Mouse (Mus musculus) testis, postnatal 14 days (tissue): Measurements from ENCODE around the gene Cnr2.

Experiments
- DNase-seq: peaks from one replicate; pipeline ENCODE4 v3.0.0; 2021; ENCODE audit warnings: low spot score

Cnr2 gene

GRCm38 (mm10) chr4:135895071-135895571, at the start of gene Cnr2:
Cnr2 (plus strand) TSS chr4:135895394.
- no peak for DNase-seq

DNA sequence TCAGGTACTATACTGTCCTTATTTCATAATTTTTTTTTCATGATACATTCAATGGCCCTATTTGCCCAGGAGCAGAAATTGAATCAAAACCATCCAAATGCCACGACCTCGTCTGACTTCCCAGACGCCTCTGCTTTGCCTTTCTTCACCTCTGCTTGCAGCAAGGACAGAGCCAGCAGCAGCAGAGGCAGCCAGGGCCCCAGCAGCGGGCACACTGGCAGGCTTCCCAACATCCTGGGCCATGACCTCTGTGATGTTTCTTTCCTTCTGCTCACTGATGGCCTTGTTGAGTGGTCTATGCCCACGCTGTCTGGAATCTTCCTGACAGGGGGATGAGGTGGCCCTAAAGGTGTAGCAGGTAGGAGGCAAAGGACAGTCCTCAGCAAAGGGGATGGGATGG, 47.6 kb upstream of the Cnr2 start:
- DNase-seq = peak; percentile 71

DNA sequence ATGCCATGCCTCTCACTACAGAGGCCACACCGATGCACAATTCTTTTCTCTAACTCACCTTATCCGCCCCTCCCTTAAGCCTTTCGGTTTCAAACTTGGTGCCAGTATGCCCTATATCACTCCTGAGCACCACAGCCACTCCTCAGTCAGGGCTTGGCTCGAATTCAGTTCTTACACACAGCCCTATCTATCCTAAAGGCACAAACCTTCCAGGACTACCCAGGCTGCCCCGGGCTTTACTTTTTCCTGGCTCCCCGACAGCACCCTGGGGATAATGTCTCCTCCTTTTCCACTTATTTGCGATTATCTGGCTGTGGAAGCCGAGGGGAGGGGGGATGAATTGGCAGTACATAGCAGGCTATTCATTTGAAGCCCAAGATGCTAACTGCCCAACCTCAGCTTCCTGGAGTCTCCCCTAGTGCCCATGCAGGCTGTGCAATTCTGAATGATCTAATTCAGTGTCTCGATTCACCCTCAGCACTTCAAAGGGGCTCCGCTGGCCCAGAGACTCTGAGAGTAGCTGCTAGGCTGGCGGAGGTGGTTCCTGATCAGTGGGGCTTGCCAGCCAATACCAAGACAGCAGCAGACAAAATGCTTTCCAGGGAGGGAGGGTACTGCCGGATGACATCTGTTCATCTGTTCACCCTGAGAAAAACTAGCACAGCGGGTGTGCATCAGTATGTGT, 44.6 kb upstream of the Cnr2 start:
- no peak for DNase-seq

GRCm38 (mm10) chr4:135851942-135852341, 43.3 kb upstream of the Cnr2 start:
- no peak for DNase-seq

GRCm38 (mm10) chr4:135853987-135854546, 41.1 kb upstream of the Cnr2 start:
- no peak for DNase-seq

- no peak for DNase-seq
These were observed 40.6 kb upstream of the Cnr2 start for GRCm38 (mm10) chr4:135854630-135855029.

GRCm38 (mm10) chr4:135855080-135855479, 40.1 kb upstream of the Cnr2 start:
- no peak for DNase-seq

DNA sequence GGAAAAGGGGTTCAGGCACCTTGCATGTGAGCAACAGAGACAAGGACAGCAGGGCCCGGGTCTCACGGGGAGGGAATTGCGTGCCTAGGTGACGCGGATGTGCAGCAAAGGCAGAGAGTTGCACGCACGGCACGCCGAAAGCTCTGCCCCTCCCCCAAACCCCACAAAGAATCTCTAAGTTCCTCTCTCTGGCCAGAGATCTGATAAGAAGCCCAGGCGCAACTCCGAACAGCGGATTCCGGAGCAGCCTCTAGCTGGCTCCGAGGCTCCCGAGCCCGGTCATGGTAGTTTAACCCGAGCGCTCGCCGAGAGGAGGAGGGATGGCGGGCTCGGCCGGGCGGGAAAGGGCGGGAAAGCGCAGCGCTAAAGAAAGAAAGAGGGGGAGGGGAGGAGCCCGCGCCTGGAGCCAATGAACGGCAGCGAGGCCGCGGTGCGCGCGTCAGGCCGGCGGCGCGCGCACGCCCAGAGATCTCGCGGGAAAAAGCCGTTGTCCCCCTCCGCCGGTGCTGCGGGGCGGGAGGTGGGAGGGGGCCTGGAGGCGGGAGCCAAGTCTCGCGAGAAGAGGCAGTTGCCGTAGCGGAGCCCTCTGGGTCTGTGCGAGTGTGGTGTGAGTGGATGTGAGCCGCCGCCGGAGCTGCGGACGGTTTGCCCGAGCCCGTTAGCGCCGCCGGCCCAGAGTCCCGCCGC, 39.5 kb upstream of the Cnr2 start, which contains the start of gene Srsf10:
Gene Srsf10 (plus strand): TSS at position 212 of the 687 bp plus-strand sequence.
- DNase-seq = peak; percentile 98

- DNase-seq = peak; percentile 84
These were observed 38.7 kb upstream of the Cnr2 start for GRCm38 (mm10) chr4:135856223-135857091.

GRCm38 (mm10) chr4:135857597-135858186, 37.5 kb upstream of the Cnr2 start:
- no peak for DNase-seq

GRCm38 (mm10) chr4:135868996-135869395, 26.2 kb upstream of the Cnr2 start:
- DNase-seq = peak; percentile 3

DNA sequence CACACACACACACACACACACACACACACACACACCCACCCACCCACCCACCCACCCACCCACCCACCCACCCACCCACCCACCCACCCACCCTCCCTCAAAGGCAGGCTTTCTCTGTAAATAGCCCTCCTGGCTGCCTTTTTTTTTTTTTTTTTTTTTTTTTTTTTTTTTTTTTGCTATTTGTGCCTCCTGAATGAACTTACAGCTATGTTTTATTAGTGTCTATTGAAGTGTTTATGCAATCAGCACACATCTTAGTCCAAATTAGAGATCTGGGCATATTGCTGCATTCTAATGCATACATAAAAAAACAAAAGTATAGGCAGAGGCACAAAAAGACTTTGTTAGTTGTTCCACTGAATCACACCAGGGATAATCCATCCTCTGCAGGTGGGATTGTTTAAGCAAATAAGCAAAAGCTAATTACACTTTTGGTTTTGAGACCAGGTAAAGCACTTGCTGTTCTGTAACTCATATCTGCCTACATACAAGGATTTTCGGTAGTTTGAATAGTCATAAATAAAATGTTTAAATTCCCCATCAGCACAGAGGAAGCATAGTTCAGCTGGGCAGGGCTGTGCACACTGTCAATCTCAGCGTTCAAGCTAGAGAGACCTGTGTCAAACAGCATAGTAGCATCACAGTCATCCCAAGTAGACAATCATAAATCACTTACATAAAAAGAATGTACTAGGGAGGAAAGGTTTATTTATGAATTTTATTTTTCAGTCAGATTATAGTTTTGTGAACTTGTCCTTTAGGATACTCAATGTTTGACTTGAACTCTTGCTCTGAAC, 24.8 kb upstream of the Cnr2 start:
- DNase-seq = no peak

GRCm38 (mm10) chr4:135872015-135872414, 23.2 kb upstream of the Cnr2 start:
- DNase-seq = no peak

DNA sequence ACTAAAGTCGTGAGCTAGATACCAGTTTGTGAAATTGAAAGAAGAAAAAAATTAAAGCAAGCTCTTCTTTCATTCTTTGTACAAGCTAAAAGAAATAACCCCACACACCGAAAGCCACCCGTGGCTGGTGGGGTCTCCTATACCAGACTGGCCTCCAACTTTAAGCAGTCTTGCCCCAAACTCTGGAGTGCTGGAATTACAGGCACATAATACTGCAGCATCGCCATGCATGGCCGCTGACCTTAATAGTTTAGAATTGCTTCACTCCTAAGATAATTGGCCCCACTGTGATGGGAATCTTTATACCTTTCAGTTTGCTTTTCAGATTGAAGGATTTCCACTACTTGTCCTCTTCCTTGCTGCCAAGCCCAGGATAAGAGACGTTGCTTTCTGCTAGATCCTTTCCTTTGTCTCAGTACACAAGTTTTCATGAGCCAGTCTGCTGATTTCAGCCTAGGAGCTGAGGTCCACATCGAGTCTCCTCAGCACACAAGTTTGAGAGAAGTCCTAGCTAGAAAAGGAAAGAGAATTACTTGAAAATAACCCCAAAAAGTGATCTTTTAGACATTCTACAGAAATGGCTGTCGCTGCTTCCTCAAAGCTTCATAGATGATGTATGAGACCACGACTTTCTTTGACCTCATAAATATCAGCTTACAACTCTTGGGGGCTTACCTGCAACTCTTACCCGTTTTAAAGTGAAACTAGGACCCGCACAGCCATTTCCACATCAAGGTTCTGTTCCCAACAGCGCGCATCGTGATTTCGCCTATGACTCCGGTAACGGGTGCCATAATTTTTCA, 22.4 kb upstream of the Cnr2 start:
- no peak for DNase-seq

DNA sequence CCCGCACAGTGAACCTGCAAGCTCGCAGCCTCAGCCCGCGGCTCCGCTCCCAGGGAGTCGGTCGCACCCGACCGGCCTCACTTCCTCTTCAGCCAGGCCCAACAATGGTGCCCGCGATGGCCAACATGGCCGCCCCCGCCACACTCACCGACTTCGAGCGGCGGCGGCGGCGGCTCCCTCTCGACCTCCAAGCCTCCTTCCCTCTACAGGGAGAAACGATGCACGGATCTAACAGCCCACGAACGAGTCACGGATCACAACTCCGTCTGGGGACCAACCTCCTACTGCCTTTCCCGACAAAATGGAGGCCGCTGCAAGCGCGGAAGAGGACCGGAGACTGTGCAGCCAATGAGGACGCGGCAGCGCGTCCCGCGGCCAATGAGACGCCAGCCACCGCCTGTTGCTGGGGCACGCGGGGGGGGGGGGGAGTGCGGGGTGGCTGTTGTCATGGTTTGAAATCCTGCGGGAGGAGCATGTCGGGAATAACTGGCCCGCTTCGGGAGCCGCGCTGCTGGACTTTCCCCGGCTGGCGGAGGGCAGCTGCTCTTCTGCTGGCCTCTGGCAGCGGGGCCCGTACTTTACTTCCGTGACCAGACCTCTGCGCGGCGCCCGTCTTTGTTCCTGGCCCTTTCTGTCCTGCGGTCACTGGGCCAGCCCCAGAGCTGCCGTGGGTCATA, 21.5 kb upstream of the Cnr2 start, which contains the start of gene Pnrc2:
Gene Pnrc2 (minus strand): TSS at position 325 of the 677 bp plus-strand sequence.
- peak; percentile 93 for DNase-seq

DNA sequence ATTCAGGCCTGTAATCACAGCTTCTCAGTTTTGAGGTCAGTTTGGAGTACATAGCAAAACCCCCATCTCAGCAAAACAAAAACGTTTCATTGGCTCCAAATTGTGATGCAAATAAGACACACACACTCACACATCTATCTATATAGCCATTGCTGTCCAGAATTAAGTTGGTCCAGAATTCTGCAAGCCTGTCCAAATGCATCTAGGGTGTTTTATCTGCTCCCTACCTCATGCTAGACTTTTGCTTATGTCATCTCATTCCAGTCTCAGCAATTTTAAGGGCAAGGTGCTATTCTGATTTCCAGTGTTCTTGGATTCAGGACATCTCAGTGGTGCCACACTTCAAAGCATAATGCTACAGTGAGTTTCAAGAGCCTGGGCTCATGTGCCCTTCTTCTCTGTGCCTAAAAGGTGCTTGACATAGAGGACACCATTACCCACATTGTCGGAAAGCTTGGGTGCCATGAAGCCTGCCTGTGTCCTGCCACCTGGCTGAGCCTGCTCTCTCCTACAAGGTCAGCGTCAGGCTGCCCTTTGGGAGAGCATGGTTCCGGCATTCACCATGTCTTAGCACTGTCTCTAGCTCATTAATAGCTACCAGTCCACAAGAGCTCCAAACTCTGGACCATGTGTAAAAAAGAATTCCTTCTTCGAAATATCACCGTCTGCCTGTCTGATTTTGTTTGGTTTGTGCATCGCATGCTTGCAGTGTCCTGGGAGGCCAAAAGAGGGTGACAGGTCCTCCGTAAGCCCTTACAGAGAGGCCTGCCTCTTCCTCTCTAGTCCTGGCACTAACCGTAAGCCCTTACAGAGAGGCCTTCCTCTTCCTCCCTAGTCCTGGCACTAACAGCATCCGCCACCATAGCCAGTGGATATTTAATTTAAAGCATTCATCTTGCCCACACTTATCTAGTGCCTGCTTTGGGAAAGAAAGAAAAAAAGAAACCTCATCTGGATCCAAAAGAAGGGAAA, 20.3 kb upstream of the Cnr2 start:
- no peak for DNase-seq

DNA sequence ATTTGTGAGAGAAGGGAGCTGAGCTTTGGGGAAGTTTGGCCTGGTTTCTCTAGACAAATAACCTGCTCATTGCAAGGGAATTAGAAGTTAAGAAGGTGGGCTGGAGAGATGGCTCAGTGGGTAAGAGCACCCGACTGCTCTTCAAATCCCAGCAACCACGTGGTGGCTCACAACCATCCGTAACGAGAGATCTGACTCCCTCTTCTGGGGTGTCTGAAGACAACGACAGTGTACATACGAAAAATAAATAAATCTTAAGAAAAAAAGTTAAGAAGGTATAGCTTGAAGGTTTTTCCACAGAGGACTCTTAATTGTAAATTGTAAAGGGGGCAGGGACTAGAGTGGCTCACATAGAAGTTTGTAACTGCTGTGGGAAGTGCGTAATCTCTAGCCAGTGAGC, 19.6 kb upstream of the Cnr2 start:
- DNase-seq = no peak

- peak; percentile 72 for DNase-seq
These were observed 19.1 kb upstream of the Cnr2 start for GRCm38 (mm10) chr4:135875991-135876582.
